Mouse (Mus musculus): ENCODE results near the gene Bcl2a1c. TPM values are rescaled to one million over a fixed set of nuclear protein-coding genes. Genes with fewer than 3 reads are reported as not detected.
"Not testable (repeated sequence)": the region's sequence is repeated elsewhere in the genome, so short reads cannot be mapped to it uniquely, and the experiment has no call there.

The Bcl2a1c gene
- not detected in 2 replicates for polyA plus RNA-seq (2015; fragmentation: Nextera tagmentation; extraction: Ambion mirVana)

- H3K4me1 ChIP-seq; H3K4me3 ChIP-seq; H3K4me2 ChIP-seq (replicated peaks); ATAC-seq (replicated peaks); H3K9ac ChIP-seq (replicated peaks); H3K9me3 ChIP-seq; H3K27me3 ChIP-seq; H3K27ac ChIP-seq (replicated peaks); H3K36me3 ChIP-seq: not testable (repeated sequence)
- 84% methylated on average over 9 of the region's 9 CpGs for WGBS
Observed at GRCm38 (mm10) chr9:114329855-114330254, at the start of gene Bcl2a1c. Gene Bcl2a1c (plus strand): TSS chr9:114330135.

GRCm38 (mm10) chr9:114305957-114306356 is 24.0 kb upstream of the Bcl2a1c start:
- H3K9ac ChIP-seq (replicated peaks); H3K36me3 ChIP-seq; H3K4me1 ChIP-seq; H3K9me3 ChIP-seq; H3K4me2 ChIP-seq (replicated peaks); H3K27me3 ChIP-seq; H3K4me3 ChIP-seq; H3K27ac ChIP-seq (replicated peaks); ATAC-seq (replicated peaks): not testable (repeated sequence)

GRCm38 (mm10) chr9:114311752-114312151 is 18.2 kb upstream of the Bcl2a1c start:
- 75% methylated on average over 2 of the region's 2 CpGs for WGBS
- not testable (repeated sequence) for H3K36me3 ChIP-seq

GRCm38 (mm10) chr9:114318021-114318420 is 11.9 kb upstream of the Bcl2a1c start:
- Histone ChIP-seq H3K27me3 (no peaks in the 10 kb centered on the region), H3K4me3 (no peak overlapping the region), H3K4me2 (replicated peaks) (no peak overlapping the region), H3K4me1 (no peaks in the 10 kb centered on the region), H3K27ac (replicated peaks) (no peak overlapping the region), H3K9me3 (no peaks in the 10 kb centered on the region), H3K36me3 (no peaks in the 10 kb centered on the region), H3K9ac (replicated peaks) (no peak overlapping the region)
- ATAC-seq (replicated peaks) = no peak
- 0% methylated on average over 2 of the region's 2 CpGs for WGBS

More at GRCm38 (mm10) chr9:114311752-114312151, 18.2 kb upstream of the Bcl2a1c start:
- H3K4me3 ChIP-seq; H3K4me2 ChIP-seq (replicated peaks); H3K27ac ChIP-seq (replicated peaks); ATAC-seq (replicated peaks); H3K9me3 ChIP-seq; H3K4me1 ChIP-seq; H3K27me3 ChIP-seq; H3K9ac ChIP-seq (replicated peaks): not testable (repeated sequence)

GRCm38 (mm10) chr9:114326011-114326748 is 3.8 kb upstream of the Bcl2a1c start:
- Histone ChIP-seq H3K36me3 (no peaks in the 10 kb centered on the region), H3K9ac (replicated peaks) (no peak overlapping the region), H3K27ac (replicated peaks) (no peak overlapping the region), H3K4me3 (no peak overlapping the region), H3K9me3 (no peaks in the 10 kb centered on the region), H3K27me3 (no peaks in the 10 kb centered on the region), H3K4me2 (replicated peaks) (no peak overlapping the region), H3K4me1 (no peaks in the 10 kb centered on the region)
- WGBS = 70% methylated on average over 3 of the region's 3 CpGs
- no peak for ATAC-seq (replicated peaks)

- not testable (repeated sequence) for ATAC-seq (replicated peaks); H3K27ac ChIP-seq (replicated peaks); H3K4me2 ChIP-seq (replicated peaks); H3K4me1 ChIP-seq; H3K4me3 ChIP-seq; H3K9ac ChIP-seq (replicated peaks); H3K9me3 ChIP-seq; H3K27me3 ChIP-seq; H3K36me3 ChIP-seq
Observed at GRCm38 (mm10) chr9:114328332-114328731, 1.6 kb upstream of the Bcl2a1c start.

- Histone ChIP-seq H3K36me3 (no peaks in the 10 kb centered on the region), H3K9ac (replicated peaks) (peak overlapping the region; percentile 54), H3K27ac (replicated peaks) (no peak overlapping the region), H3K27me3 (no peaks in the 10 kb centered on the region), H3K4me3 (peak overlapping the region; percentile 49), H3K9me3 (no peaks in the 10 kb centered on the region), H3K4me1 (peaks cover 9% of the 10 kb centered on the region; the same call in 1 of the 2 replicates), H3K4me2 (replicated peaks) (peak overlapping the region; percentile 82)
- peak; percentile 88 for ATAC-seq (replicated peaks)
- WGBS = under 1% methylated on average over 48 of the region's 48 CpGs
Observed at GRCm38 (mm10) chr9:114367783-114368470, 38.0 kb downstream of the Bcl2a1c start.

- H3K9ac ChIP-seq (replicated peaks) = peak overlapping the region; percentile 54
- WGBS = 12% methylated on average over 12 of the region's 12 CpGs
- peak; percentile 53; the same call in 1 of the 2 replicates for ATAC-seq (replicated peaks)
Observed at GRCm38 (mm10) chr9:114368471-114368858, 38.5 kb downstream of the Bcl2a1c start.

GRCm38 (mm10) chr9:114369389-114369788 is 39.5 kb downstream of the Bcl2a1c start:
- not testable (repeated sequence) for H3K4me3 ChIP-seq; ATAC-seq (replicated peaks); H3K4me2 ChIP-seq (replicated peaks); H3K27me3 ChIP-seq; H3K9ac ChIP-seq (replicated peaks); H3K4me1 ChIP-seq; H3K9me3 ChIP-seq; H3K27ac ChIP-seq (replicated peaks); H3K36me3 ChIP-seq
- 53% methylated on average over 5 of the region's 5 CpGs for WGBS

More at GRCm38 (mm10) chr9:114368471-114368858, 38.5 kb downstream of the Bcl2a1c start:
- H3K4me3 ChIP-seq = peak overlapping the region; percentile 49
- no peaks in the 10 kb centered on the region for H3K9me3 ChIP-seq
- peaks cover 9% of the 10 kb centered on the region; the same call in 1 of the 2 replicates for H3K4me1 ChIP-seq
- no peaks in the 10 kb centered on the region for H3K36me3 ChIP-seq
- H3K4me2 ChIP-seq (replicated peaks) = peak overlapping the region; percentile 82
- no peaks in the 10 kb centered on the region for H3K27me3 ChIP-seq
- H3K27ac ChIP-seq (replicated peaks) = no peak overlapping the region

- H3K4me3 ChIP-seq; H3K27me3 ChIP-seq; H3K36me3 ChIP-seq; H3K9me3 ChIP-seq; ATAC-seq (replicated peaks); H3K27ac ChIP-seq (replicated peaks); H3K4me2 ChIP-seq (replicated peaks); H3K9ac ChIP-seq (replicated peaks); H3K4me1 ChIP-seq: not testable (repeated sequence)
- WGBS = 25% methylated on average over 5 of the region's 5 CpGs
Observed at GRCm38 (mm10) chr9:114371717-114372116, 41.8 kb downstream of the Bcl2a1c start.

- Histone ChIP-seq H3K4me2 (replicated peaks) (no peak overlapping the region), H3K27ac (replicated peaks) (no peak overlapping the region), H3K36me3 (no peaks in the 10 kb centered on the region), H3K27me3 (no peaks in the 10 kb centered on the region), H3K4me3 (no peak overlapping the region), H3K9ac (replicated peaks) (no peak overlapping the region), H3K9me3 (no peaks in the 10 kb centered on the region), H3K4me1 (no peaks in the 10 kb centered on the region)
- WGBS = 93% methylated on average over 10 of the region's 10 CpGs
- ATAC-seq (replicated peaks) = no peak
Observed at GRCm38 (mm10) chr9:114375276-114375962, 45.5 kb downstream of the Bcl2a1c start.

GRCm38 (mm10) chr9:114377168-114377567 is 47.2 kb downstream of the Bcl2a1c start:
- no peak for ATAC-seq (replicated peaks)
- Histone ChIP-seq H3K4me1 (no peaks in the 10 kb centered on the region), H3K9ac (replicated peaks) (no peak overlapping the region), H3K9me3 (no peaks in the 10 kb centered on the region), H3K27me3 (no peaks in the 10 kb centered on the region), H3K36me3 (no peaks in the 10 kb centered on the region), H3K27ac (replicated peaks) (no peak overlapping the region), H3K4me2 (replicated peaks) (no peak overlapping the region), H3K4me3 (no peak overlapping the region)
- WGBS = 95% methylated on average over 10 of the region's 10 CpGs
